Mouse (Mus musculus) CH12.LX (cell line): ENCODE results near the gene Ric8a. TPM values are rescaled to one million over a fixed set of nuclear protein-coding genes. Genes with fewer than 3 reads are reported as not detected.

ENCODE experiments used
- DNase-seq: peaks from one replicate; pipeline ENCODE4 v3.0.0-alpha.2; 2013; ENCODE audit errors: extremely low read depth
- H3K27ac ChIP-seq: 2 replicates; pipeline ENCODE4 v1.5.1; 2012; ENCODE audit warnings: low read depth, mild to moderate bottlenecking, control low read depth, moderate library complexity; ENCODE audit not compliant: insufficient read depth
- H3K27me3 ChIP-seq: replicated peaks from 2 replicates; pipeline ENCODE3; 2012; ENCODE audit warnings: inconsistent platforms
- H3K36me3 ChIP-seq, 2 experiments: replicated peaks in 1 of 2; 2 replicates each; pipeline versions ENCODE3 to v1.6.1; 2012; ENCODE audit warnings: inconsistent platforms in 1 of 2, low read length in 1 of 2, mild to moderate bottlenecking in 1 of 2, mixed read lengths in 1 of 2, moderate library complexity in 1 of 2; ENCODE audit not compliant: control insufficient read depth in 1 of 2, insufficient read depth in 1 of 2
- H3K4me1 ChIP-seq, 2 experiments: 2 replicates each; pipeline ENCODE4 v1.6.1; 2012; ENCODE audit warnings: inconsistent platforms in 1 of 2, moderate library complexity in 1 of 2; ENCODE audit not compliant: insufficient read depth in 2 of 2, control insufficient read depth in 1 of 2
- H3K4me2 ChIP-seq: 2 replicates; pipeline ENCODE4 v1.6.1; 2012; ENCODE audit warnings: low read depth, mild to moderate bottlenecking, control low read depth; ENCODE audit not compliant: poor library complexity, insufficient read depth, severe bottlenecking
- H3K4me3 ChIP-seq, 3 experiments: fragments of 150-350 bp in 1 of 3; sonication (generic) in 1 of 3; replicated peaks in 1 of 3; 2 replicates each; pipeline versions ENCODE3 to v1.5.1; 2011 to 2012; ENCODE audit warnings: low read depth in 2 of 3, low read length in 2 of 3, mild to moderate bottlenecking in 2 of 3, moderate library complexity in 2 of 3, control low read depth in 1 of 3, improper control_type of control experiment in 1 of 3, inconsistent platforms in 1 of 3, mixed read lengths in 1 of 3; ENCODE audit not compliant: poor library complexity in 1 of 3
- H3K79me2 ChIP-seq: replicated peaks from 2 replicates; pipeline ENCODE4 v1.6.1; 2012; ENCODE audit warnings: mild to moderate bottlenecking, moderate library complexity; ENCODE audit not compliant: control insufficient read depth, poor library complexity, insufficient read depth, severe bottlenecking; ENCODE audit errors: extremely low read depth
- H3K9ac ChIP-seq: 2 replicates; pipeline ENCODE4 v1.6.1; 2012; ENCODE audit warnings: low read depth, mild to moderate bottlenecking, control low read depth, moderate library complexity; ENCODE audit not compliant: insufficient read depth
- H3K9me3 ChIP-seq: replicated peaks from 2 replicates; pipeline ENCODE3; 2012; ENCODE audit warnings: low read length, inconsistent platforms, mixed read lengths
- CTCF ChIP-seq, 2 experiments: IDR thresholded peaks in 1 of 2; conservative IDR thresholded peaks in 1 of 2; 2 replicates each; pipeline ENCODE4 v1.5.1; 2011 to 2012; ENCODE audit warnings: low read depth in 2 of 2, low read length in 2 of 2, improper control_type of control experiment in 1 of 2, inconsistent platforms in 1 of 2, mild to moderate bottlenecking in 1 of 2, moderate library complexity in 1 of 2
- E2F4 ChIP-seq: IDR thresholded peaks from 2 replicates; pipeline ENCODE4 v1.6.1; 2011; ENCODE audit warnings: low read depth, low read length, improper control_type of control experiment; ENCODE audit not compliant: insufficient replicate concordance
- ELF1 ChIP-seq: IDR thresholded peaks from 2 replicates; pipeline ENCODE4 v1.6.1; 2014; ENCODE audit warnings: low read depth, mild to moderate bottlenecking, inconsistent platforms, low read length, improper control_type of control experiment
- EP300 ChIP-seq: IDR thresholded peaks from 2 replicates; pipeline ENCODE4 v1.6.1; 2011; ENCODE audit warnings: low read length, improper control_type of control experiment
- IRF4 ChIP-seq: IDR thresholded peaks from 2 replicates; pipeline ENCODE4 v1.6.1; 2014; ENCODE audit warnings: low read depth, mild to moderate bottlenecking, inconsistent platforms, low read length, improper control_type of control experiment
- JUND ChIP-seq: conservative IDR thresholded peaks from 2 replicates; pipeline ENCODE4 v1.6.1; 2011; ENCODE audit warnings: low read depth, low read length, improper control_type of control experiment
- KAT2A ChIP-seq: IDR thresholded peaks from 2 replicates; pipeline ENCODE4 v1.6.1; 2012; ENCODE audit warnings: low read length, improper control_type of control experiment, inconsistent platforms; ENCODE audit not compliant: insufficient replicate concordance
- MAX ChIP-seq: IDR thresholded peaks from 2 replicates; pipeline ENCODE4 v1.6.1; 2011; ENCODE audit warnings: low read length, improper control_type of control experiment
- MAZ ChIP-seq: IDR thresholded peaks from 2 replicates; pipeline ENCODE4 v1.6.1; 2012; ENCODE audit warnings: low read depth, mild to moderate bottlenecking, inconsistent platforms, low read length, improper control_type of control experiment, moderate library complexity
- MXI1 ChIP-seq: IDR thresholded peaks from 2 replicates; pipeline ENCODE4 v1.6.1; 2011; ENCODE audit warnings: mild to moderate bottlenecking, low read depth, low read length, improper control_type of control experiment
- NELFE ChIP-seq: IDR thresholded peaks from 2 replicates; pipeline ENCODE4 v1.6.1; 2011; ENCODE audit warnings: low read depth, low read length, improper control_type of control experiment
- PAX5 ChIP-seq: IDR thresholded peaks from 2 replicates; pipeline ENCODE4 v1.6.1; 2012; ENCODE audit warnings: low read length, inconsistent platforms, mixed read lengths
- POLR2A ChIP-seq: IDR thresholded peaks from 2 replicates; pipeline ENCODE4 v1.6.1; 2011; ENCODE audit warnings: low read depth, mild to moderate bottlenecking, improper control_type of control experiment, low read length
- POLR2AphosphoS2 ChIP-seq: IDR thresholded peaks from 2 replicates; pipeline ENCODE4 v1.6.1; 2011; ENCODE audit warnings: low read depth, low read length, improper control_type of control experiment
- RAD21 ChIP-seq: IDR thresholded peaks from 2 replicates; pipeline ENCODE4 v1.6.1; 2011; ENCODE audit warnings: low read depth, mild to moderate bottlenecking, low read length, improper control_type of control experiment, moderate library complexity
- SIN3A ChIP-seq: IDR thresholded peaks from 2 replicates; pipeline ENCODE4 v1.6.1; 2012; ENCODE audit warnings: low read length, improper control_type of control experiment, inconsistent platforms
- SMC3 ChIP-seq: IDR thresholded peaks from 2 replicates; pipeline ENCODE4 v1.6.1; 2011; ENCODE audit warnings: low read depth, low read length, improper control_type of control experiment
- TCF12 ChIP-seq: IDR thresholded peaks from 2 replicates; pipeline ENCODE4 v1.6.1; 2014; ENCODE audit warnings: low read depth, mild to moderate bottlenecking, inconsistent platforms, low read length, improper control_type of control experiment
- UBTF ChIP-seq: IDR thresholded peaks from 2 replicates; pipeline ENCODE4 v1.6.1; 2012; ENCODE audit warnings: low read depth, mild to moderate bottlenecking, inconsistent platforms, low read length, improper control_type of control experiment, moderate library complexity
- USF1 ChIP-seq: IDR thresholded peaks from 2 replicates; pipeline ENCODE4 v1.6.1; 2014; ENCODE audit warnings: low read depth, mild to moderate bottlenecking, inconsistent platforms, low read length, improper control_type of control experiment
- ZC3H11A ChIP-seq: IDR thresholded peaks from 2 replicates; pipeline ENCODE4 v1.6.1; 2012; ENCODE audit warnings: low read depth, mild to moderate bottlenecking, inconsistent platforms, low read length, improper control_type of control experiment
- ZKSCAN1 ChIP-seq: IDR thresholded peaks from 2 replicates; pipeline ENCODE4 v1.6.1; 2012; ENCODE audit warnings: low read depth, inconsistent platforms, low read length, improper control_type of control experiment, borderline replicate concordance
- ZMIZ1 ChIP-seq: IDR thresholded peaks from 2 replicates; pipeline ENCODE4 v1.6.1; 2012; ENCODE audit warnings: low read depth, mild to moderate bottlenecking, inconsistent platforms, low read length, improper control_type of control experiment
- dilution Hi-C: fragments of 300-500 bp; cut with MboI; formaldehyde crosslinking; loops from 2 replicates; pipeline ENCODE4 v1.14.3; 2020; ENCODE audit warnings: low sequenced_read_pairs; ENCODE audit not compliant: extremely low pct_unique_long_range_greater_than_20kb, extremely low pct_ligation_motif_present
- in situ Hi-C: fragments of 300-500 bp; cut with MboI; formaldehyde crosslinking; loops from 3 replicates; pipeline ENCODE4 v1.14.3; 2019; ENCODE audit warnings: low sequenced_read_pairs, low pct_ligation_motif_present, low pct_unique_long_range_greater_than_20kb, mixed read lengths
- polyA plus RNA-seq: library from polyadenylated mRNA; unstranded; fragments of >175 nt; gene quantifications from 2 replicates; pipeline ENCODE4 v1.2.1, GENCODE M21; 2012; ENCODE audit warnings: low read depth; ENCODE audit not compliant: insufficient read length
- total RNA-seq, 2 experiments: library from RNA; depleted of rRNA; stranded (reverse); fragments of 300-350 nt in 1 of 2; fragments of >200 nt in 1 of 2; gene quantifications; 2 replicates each; pipeline ENCODE4 v1.2.3; 2012 to 2014

The Ric8a gene
- total and polyA plus RNA-seq, 3 experiments, result 54.2 to 80.9 (median 61.9) TPM

DNA sequence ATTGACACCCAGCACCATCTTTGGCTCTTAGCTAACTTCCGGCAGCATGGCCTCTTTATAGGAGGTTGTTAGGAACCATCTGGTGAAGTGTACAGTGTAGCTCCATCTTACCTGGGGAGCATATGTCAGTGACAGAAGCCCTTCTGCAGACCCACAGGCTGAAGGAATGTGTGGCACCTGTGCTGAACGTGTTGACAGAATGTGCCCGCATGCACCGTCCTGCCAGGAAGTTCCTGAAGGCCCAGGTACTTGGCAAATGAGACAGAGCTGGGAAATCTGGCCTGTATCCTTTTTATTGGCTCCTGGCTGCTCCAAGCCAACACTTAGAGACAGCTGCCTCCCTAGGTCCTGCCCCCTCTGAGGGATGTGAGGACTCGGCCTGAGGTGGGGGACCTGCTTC lies 4.0 kb downstream of the Ric8a start:
- H3K36me3 ChIP-seq, result peaks cover 65 to 75% of the 10 kb centered on the region in 2 experiments
- H3K9ac ChIP-seq, result no peak overlapping the region
- no peak overlapping the region for H3K4me3 ChIP-seq
- in situ Hi-C loops (no loop called here), dilution Hi-C loops (no loop called here)
- H3K27ac ChIP-seq, result no peak overlapping the region
- no peak overlapping the region for H3K4me2 ChIP-seq
- H3K27me3 ChIP-seq, result no peaks in the 10 kb centered on the region
- H3K79me2 ChIP-seq, result peaks cover 25% of the 10 kb centered on the region
- no peak for DNase-seq
- no peak for TF ChIP-seq SMC3
- no peak for TF ChIP-seq ZC3H11A
- TF ChIP-seq MAZ, result no peak
- no peak for TF ChIP-seq E2F4
- TF ChIP-seq NELFE, result no peak
- no peak for TF ChIP-seq KAT2A
- no peak for TF ChIP-seq ZMIZ1
- no peak for TF ChIP-seq TCF12
- no peak for TF ChIP-seq ELF1
- no peak for TF ChIP-seq JUND
- TF ChIP-seq PAX5, result no peak
- no peak for TF ChIP-seq EP300
- no peak for TF ChIP-seq MAX
- no peak for TF ChIP-seq POLR2A
- TF ChIP-seq IRF4, result no peak
- H3K9me3 ChIP-seq, result no peaks in the 10 kb centered on the region
- peaks cover 17 to 24% of the 10 kb centered on the region in 2 experiments for H3K4me1 ChIP-seq

DNA sequence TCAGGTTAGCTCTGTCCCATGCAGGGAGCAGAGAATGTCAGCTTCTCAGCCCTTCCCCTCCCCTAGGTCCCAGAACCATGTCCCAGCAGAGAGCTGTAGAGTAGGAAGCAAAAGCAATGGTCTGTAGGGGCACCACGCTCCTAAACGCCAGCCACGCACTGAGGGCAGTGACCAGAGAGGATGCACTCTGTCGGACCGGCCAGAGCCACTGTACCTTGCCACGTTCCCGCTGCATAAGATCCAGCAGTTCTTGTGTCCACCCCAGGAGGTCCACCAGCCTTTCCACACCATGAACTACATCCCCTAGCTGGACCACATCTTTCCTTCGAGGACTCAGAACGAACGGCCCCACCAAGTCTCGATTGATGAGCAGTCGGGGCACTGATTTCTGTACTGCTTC lies 8.0 kb downstream of the Ric8a start:
- Histone ChIP-seq H3K4me3 (no peak overlapping the region), H3K4me2 (no peak overlapping the region), H3K9me3 (no peaks in the 10 kb centered on the region), H3K4me1 (peaks cover 4 to 6% of the 10 kb centered on the region in 2 experiments; a peak in 3 of 4 replicates), H3K79me2 (peaks cover 5% of the 10 kb centered on the region; the same call in 1 of the 2 replicates)
- DNase-seq, result no peak
- TF ChIP-seq UBTF (no peak), E2F4 (no peak)
- TF ChIP-seq, all 38 proteins: peak for 0
- H3K9ac ChIP-seq, result no peak overlapping the region
- no peak overlapping the region for H3K27ac ChIP-seq
- no peaks in the 10 kb centered on the region for H3K27me3 ChIP-seq
- in situ Hi-C loops (no loop called here), dilution Hi-C loops (no loop called here)
- H3K36me3 ChIP-seq, result peaks cover 71 to 94% of the 10 kb centered on the region in 2 experiments

DNA sequence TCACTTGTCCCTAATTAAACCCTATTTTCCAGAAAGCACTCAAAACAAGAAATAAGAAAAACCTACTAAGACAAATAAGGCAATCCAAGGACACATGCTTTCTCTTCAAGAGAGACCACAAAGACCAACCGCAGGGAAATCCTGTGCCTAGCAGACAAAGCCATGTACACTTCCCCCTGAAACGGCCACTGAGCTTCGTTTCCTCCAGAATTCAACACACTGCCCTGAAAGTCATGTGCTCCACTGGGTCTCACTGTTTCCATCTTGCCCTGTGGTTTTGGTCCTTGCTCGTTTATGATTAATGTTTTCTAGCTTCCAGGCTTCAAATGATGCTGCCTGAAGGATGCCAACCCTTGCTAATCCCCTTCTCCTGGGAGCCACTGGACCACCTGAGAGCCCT lies 17.5 kb downstream of the Ric8a start:
- TF ChIP-seq SIN3A, result no peak
- no peak for TF ChIP-seq ZKSCAN1
- TF ChIP-seq POLR2AphosphoS2, result no peak
- no peak for TF ChIP-seq RAD21
- no peak for TF ChIP-seq MXI1
- no peak for TF ChIP-seq ZC3H11A
- no peak; the same call in 1 of the 2 replicates for TF ChIP-seq USF1
- TF ChIP-seq CTCF (conservative IDR thresholded peaks at IDR 0.05 in 1 of 2, IDR thresholded peaks at IDR 0.05 in 1 of 2; ENCODE audit: low read depth in 2 of 2, low read length in 2 of 2), result no peak
- in situ Hi-C loops (no loop called here), dilution Hi-C loops (no loop called here)
- no peak overlapping the region for H3K27ac ChIP-seq
- H3K79me2 ChIP-seq, result no peaks in the 10 kb centered on the region; the same call in 1 of the 2 replicates
- no peak for DNase-seq
- H3K4me2 ChIP-seq, result no peak overlapping the region
- H3K36me3 ChIP-seq, result peaks cover 30 to 76% of the 10 kb centered on the region in 2 experiments
- H3K9ac ChIP-seq, result no peak overlapping the region
- H3K4me1 ChIP-seq, result peaks cover 21 to 44% of the 10 kb centered on the region in 2 experiments
- no peaks in the 10 kb centered on the region for H3K27me3 ChIP-seq
- H3K4me3 ChIP-seq, result no peak overlapping the region
- H3K9me3 ChIP-seq, result no peaks in the 10 kb centered on the region
